Mouse (Mus musculus): ENCODE data around the gene Ipo9. TPM values are rescaled to one million over a fixed set of nuclear protein-coding genes. Genes with fewer than 3 reads are reported as not detected.
A peak's percentile ranks its signal among the peaks of the same experiment; 100 is the strongest.

Gene Ipo9
- polyA plus RNA-seq, 1 experiment from 2014 or later: 109 TPM

GRCm38 (mm10) chr1:135380071-135380991 is 50.0 kb downstream of the Ipo9 start:
- H3K36me3 ChIP-seq: peaks cover 26% of the 10 kb centered on the region
- peaks cover 9% of the 10 kb centered on the region for H3K4me1 ChIP-seq (replicated peaks)
- no peak for ATAC-seq (ENCODE audit: low FRiP score, low read depth)
- no peaks in the 10 kb centered on the region for H3K27me3 ChIP-seq
- H3K4me2 ChIP-seq: no peak overlapping the region
- H3K9ac ChIP-seq: no peak overlapping the region
- H3K4me3 ChIP-seq: no peak overlapping the region
- H3K27ac ChIP-seq (replicated peaks): no peak overlapping the region
- no peaks in the 10 kb centered on the region for H3K9me3 ChIP-seq
- 69% methylated on average over 15 of the region's 15 CpGs for WGBS

DNA sequence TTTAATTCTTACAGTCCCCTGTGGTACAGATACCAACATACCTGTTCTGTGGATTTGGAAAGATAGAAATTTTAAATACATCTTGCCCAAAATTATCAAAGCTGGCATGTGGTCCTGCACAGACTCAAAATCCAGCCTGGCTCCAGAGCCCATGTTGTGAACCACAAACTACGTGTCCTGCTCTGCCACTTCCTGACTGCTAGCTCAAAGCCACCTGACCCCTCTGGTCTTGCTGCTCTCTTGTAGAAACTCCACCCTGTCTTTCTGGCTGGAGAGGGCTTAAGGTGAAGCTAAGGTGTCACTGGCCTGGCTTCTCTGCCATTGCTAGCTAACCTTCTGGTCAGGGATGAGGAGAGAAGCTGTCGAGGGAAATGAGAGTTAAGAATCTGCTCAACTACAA is 51.3 kb downstream of the Ipo9 start:
- H3K4me1 ChIP-seq (replicated peaks): peaks cover 17% of the 10 kb centered on the region
- 67% methylated on average over 2 of the region's 2 CpGs for WGBS
- H3K36me3 ChIP-seq: peaks cover 13% of the 10 kb centered on the region
- no peak overlapping the region for H3K27ac ChIP-seq (replicated peaks)
- no peak overlapping the region for H3K4me2 ChIP-seq
- no peak overlapping the region for H3K4me3 ChIP-seq
- no peaks in the 10 kb centered on the region for H3K9me3 ChIP-seq
- no peak overlapping the region for H3K9ac ChIP-seq
- no peak for ATAC-seq (ENCODE audit: low FRiP score, low read depth)
- no peaks in the 10 kb centered on the region for H3K27me3 ChIP-seq

GRCm38 (mm10) chr1:135378576-135378975 is 51.7 kb downstream of the Ipo9 start:
- H3K9me3 ChIP-seq: no peaks in the 10 kb centered on the region
- peaks cover 8% of the 10 kb centered on the region; the same call in 1 of the 2 replicates for H3K36me3 ChIP-seq
- peaks cover 21% of the 10 kb centered on the region for H3K4me1 ChIP-seq (replicated peaks)
- no peaks in the 10 kb centered on the region for H3K27me3 ChIP-seq
- no peak overlapping the region for H3K4me3 ChIP-seq
- no peak overlapping the region for H3K27ac ChIP-seq (replicated peaks)
- no peak overlapping the region for H3K4me2 ChIP-seq
- WGBS: 65% methylated on average over 9 of the region's 9 CpGs
- H3K9ac ChIP-seq: no peak overlapping the region
- no peak for ATAC-seq (ENCODE audit: low FRiP score, low read depth)

DNA sequence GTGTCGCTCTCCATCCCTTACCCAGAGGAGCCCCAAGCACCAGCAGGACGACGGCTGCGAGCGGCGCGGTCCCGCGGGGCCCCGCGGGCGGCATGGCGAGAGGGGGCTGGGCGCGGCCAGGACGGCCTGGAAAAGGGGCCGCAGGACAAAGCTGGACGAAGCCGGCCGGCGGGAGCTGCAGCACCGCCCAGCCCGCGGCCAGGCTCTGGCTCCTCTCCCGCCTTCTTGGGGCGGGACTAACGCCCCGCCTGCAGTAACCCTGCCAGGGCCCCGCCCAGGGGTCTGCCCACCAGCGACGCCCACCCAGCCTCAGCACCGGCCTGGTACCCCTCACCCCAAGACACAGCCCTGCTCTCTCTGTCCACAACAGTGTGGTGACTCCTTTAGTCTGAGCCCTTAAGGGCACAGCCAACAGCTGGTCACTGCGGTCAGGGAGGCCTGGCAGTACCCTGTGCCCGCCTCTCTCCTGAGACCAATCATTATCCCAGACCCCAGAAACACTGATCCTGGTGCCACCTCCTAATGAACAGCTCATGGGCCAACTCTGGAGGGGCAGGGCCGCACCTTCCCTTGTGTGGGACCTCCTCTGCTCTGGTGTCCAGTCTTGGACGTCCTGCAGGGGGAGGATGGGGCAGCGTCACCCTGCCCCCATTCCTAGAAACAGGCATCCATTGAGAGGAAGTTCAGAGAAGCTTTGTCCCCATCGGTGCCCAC is 55.3 kb downstream of the Ipo9 start, which contains the start of gene Shisa4:
Gene Shisa4, minus strand, starts transcription at position 370 of the 714 bp plus-strand sequence.
- no peaks in the 10 kb centered on the region for H3K9me3 ChIP-seq
- H3K27me3 ChIP-seq: no peaks in the 10 kb centered on the region
- peaks cover 38% of the 10 kb centered on the region for H3K4me1 ChIP-seq (replicated peaks)
- peak; percentile 90 for ATAC-seq (ENCODE audit: low FRiP score, low read depth)
- peak within 1 kb of the TSS; percentile 82 for H3K4me3 ChIP-seq
- H3K27ac ChIP-seq (replicated peaks): peak within 1 kb of the TSS; percentile 86
- peak within 1 kb of the TSS; percentile 89 for H3K4me2 ChIP-seq
- H3K9ac ChIP-seq: peak within 1 kb of the TSS; percentile 90
- no peaks in the 10 kb centered on the region for H3K36me3 ChIP-seq
- WGBS: 2% methylated on average over 35 of the region's 38 CpGs

GRCm38 (mm10) chr1:135374175-135374867 is 56.0 kb downstream of the Ipo9 start:
- WGBS: 2% methylated on average over 19 of the region's 19 CpGs
- H3K4me3 ChIP-seq: peak overlapping the region; percentile 82
- 0 out of 2 replicates have a peak, but pooled peaks have one; percentile 7 for ATAC-seq (ENCODE audit: low FRiP score, low read depth)

GRCm38 (mm10) chr1:135373171-135373677 is 57.1 kb downstream of the Ipo9 start:
- Histone ChIP-seq H3K27ac (replicated peaks) (0 out of 2 replicates have a peak overlapping the region, but pooled peaks have one; percentile 14), H3K27me3 (no peaks in the 10 kb centered on the region), H3K9ac (0 out of 2 replicates have a peak overlapping the region, but pooled peaks have one; percentile 8), H3K36me3 (no peaks in the 10 kb centered on the region), H3K4me1 (replicated peaks) (peaks cover 51% of the 10 kb centered on the region), H3K4me3 (peak overlapping the region; percentile 23), H3K9me3 (no peaks in the 10 kb centered on the region), H3K4me2 (peak overlapping the region; percentile 89)
- ATAC-seq (ENCODE audit: low FRiP score, low read depth): no peak
- WGBS: 60% methylated on average over 4 of the region's 4 CpGs

More at GRCm38 (mm10) chr1:135374175-135374867, 56.0 kb downstream of the Ipo9 start:
- peak overlapping the region; percentile 86 for H3K27ac ChIP-seq (replicated peaks)
- peak overlapping the region; percentile 89 for H3K4me2 ChIP-seq
- no peaks in the 10 kb centered on the region for H3K36me3 ChIP-seq
- no peaks in the 10 kb centered on the region for H3K27me3 ChIP-seq
- peak overlapping the region; percentile 90 for H3K9ac ChIP-seq
- no peaks in the 10 kb centered on the region for H3K9me3 ChIP-seq
- peaks cover 40% of the 10 kb centered on the region for H3K4me1 ChIP-seq (replicated peaks)

- 79% methylated on average over 5 of the region's 5 CpGs for WGBS
- H3K9me3 ChIP-seq: no peaks in the 10 kb centered on the region
- no peaks in the 10 kb centered on the region for H3K27me3 ChIP-seq
- H3K4me1 ChIP-seq (replicated peaks): peaks cover 48% of the 10 kb centered on the region
- no peak overlapping the region for H3K27ac ChIP-seq (replicated peaks)
- no peaks in the 10 kb centered on the region for H3K36me3 ChIP-seq
- no peak for ATAC-seq (ENCODE audit: low FRiP score, low read depth)
- no peak overlapping the region for H3K9ac ChIP-seq
- H3K4me3 ChIP-seq: no peak overlapping the region
- peak overlapping the region; percentile 97 for H3K4me2 ChIP-seq
Measured at GRCm38 (mm10) chr1:135369415-135369814, 60.9 kb downstream of the Ipo9 start.

DNA sequence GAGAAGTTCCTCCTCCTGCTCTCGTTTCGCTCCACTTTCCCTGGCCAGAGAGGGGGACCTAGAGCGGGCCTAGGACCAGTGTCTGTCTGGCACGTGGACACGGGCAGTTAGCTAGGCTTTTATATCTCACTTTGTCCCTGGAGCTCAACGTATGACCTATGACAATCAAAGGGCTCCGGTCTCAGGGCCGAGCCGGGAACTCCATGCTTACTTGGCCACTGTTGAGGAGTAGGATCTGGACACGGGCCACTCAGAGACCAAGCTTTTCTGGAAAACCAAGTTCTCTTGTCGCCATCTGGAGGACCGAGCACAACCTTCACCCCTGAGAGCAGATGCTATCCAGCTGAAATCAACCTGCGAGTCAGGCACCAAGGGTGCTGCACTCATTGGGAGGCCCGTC is 61.3 kb downstream of the Ipo9 start:
- peak; percentile 40; the same call in 1 of the 2 replicates for ATAC-seq (ENCODE audit: low FRiP score, low read depth)
- WGBS: 13% methylated on average over 14 of the region's 14 CpGs
- Histone ChIP-seq H3K4me3 (peak overlapping the region; percentile 45), H3K36me3 (no peaks in the 10 kb centered on the region), H3K4me2 (peak overlapping the region; percentile 97), H3K27me3 (no peaks in the 10 kb centered on the region), H3K9me3 (no peaks in the 10 kb centered on the region), H3K27ac (replicated peaks) (no peak overlapping the region), H3K4me1 (replicated peaks) (peaks cover 44% of the 10 kb centered on the region), H3K9ac (peak overlapping the region; percentile 72)

GRCm38 (mm10) chr1:135368245-135368644 is 62.1 kb downstream of the Ipo9 start:
- under 1% methylated on average over 20 of the region's 20 CpGs for whole genome bisulfite sequencing
- no peaks in the 10 kb centered on the region for H3K36me3 ChIP-seq
- peak overlapping the region; percentile 97 for H3K4me2 ChIP-seq
- peak; percentile 82 for ATAC-seq (ENCODE audit: low FRiP score, low read depth)
- H3K4me1 ChIP-seq (replicated peaks): peaks cover 37% of the 10 kb centered on the region
- H3K9me3 ChIP-seq: no peaks in the 10 kb centered on the region
- H3K4me3 ChIP-seq: peak overlapping the region; percentile 45
- peak overlapping the region; percentile 34; the same call in 1 of the 2 replicates for H3K27ac ChIP-seq (replicated peaks)
- no peaks in the 10 kb centered on the region for H3K27me3 ChIP-seq
- H3K9ac ChIP-seq: peak overlapping the region; percentile 72

DNA sequence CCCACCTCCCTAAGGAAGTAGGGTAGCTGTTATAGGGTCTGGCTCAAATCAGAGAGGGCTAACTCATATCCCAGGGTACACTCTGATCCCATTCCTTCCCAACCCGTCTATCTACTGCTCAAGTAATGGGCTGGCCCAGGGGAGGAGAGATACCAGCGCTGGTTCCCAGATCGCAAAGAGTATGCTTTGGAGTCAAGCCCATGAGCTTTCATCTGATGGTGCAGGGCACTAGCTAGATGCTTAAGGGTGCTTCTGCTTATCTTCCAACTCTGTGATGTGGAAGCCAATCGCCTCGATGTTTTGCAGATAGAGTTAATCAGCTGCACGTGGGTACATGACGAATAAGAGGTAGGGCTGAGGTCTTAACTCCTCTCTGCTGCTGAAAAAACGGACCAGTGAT is 62.7 kb downstream of the Ipo9 start:
- ATAC-seq (ENCODE audit: low FRiP score, low read depth): no peak
- Histone ChIP-seq H3K27ac (replicated peaks) (no peak overlapping the region), H3K4me1 (replicated peaks) (peaks cover 30% of the 10 kb centered on the region), H3K4me2 (no peak overlapping the region), H3K9ac (no peak overlapping the region), H3K4me3 (no peak overlapping the region), H3K36me3 (no peaks in the 10 kb centered on the region), H3K27me3 (no peaks in the 10 kb centered on the region), H3K9me3 (no peaks in the 10 kb centered on the region)
- WGBS: 83% methylated on average over 8 of the region's 8 CpGs

GRCm38 (mm10) chr1:135367005-135367404 is 63.3 kb downstream of the Ipo9 start:
- no peak overlapping the region for H3K9ac ChIP-seq
- H3K9me3 ChIP-seq: no peaks in the 10 kb centered on the region
- no peaks in the 10 kb centered on the region for H3K27me3 ChIP-seq
- no peak for ATAC-seq (ENCODE audit: low FRiP score, low read depth)
- peaks cover 24% of the 10 kb centered on the region for H3K4me1 ChIP-seq (replicated peaks)
- no peak overlapping the region for H3K27ac ChIP-seq (replicated peaks)
- WGBS: 87% methylated on average over 7 of the region's 7 CpGs
- no peak overlapping the region for H3K4me2 ChIP-seq
- no peaks in the 10 kb centered on the region for H3K36me3 ChIP-seq
- H3K4me3 ChIP-seq: no peak overlapping the region

Measured in hindbrain, embryonic 15.5 days (tissue).